Mouse (Mus musculus) kidney, embryonic 16.5 days (tissue): Measurements from ENCODE around the gene Bcas3. TPM values are rescaled to one million over a fixed set of nuclear protein-coding genes. Genes with fewer than 3 reads are reported as not detected.

ENCODE experiments used
- ATAC-seq: fragments of 200-750 bp; cut with Nextera tagmentation; 2 replicates; pipeline ENCODE4 v1.8.0; 2017; ENCODE audit warnings: moderate TSS enrichment; ENCODE audit not compliant: low FRiP score, low TSS enrichment
- H3K27ac ChIP-seq: fragments of 300-500 bp; sonication (generic); 2 replicates; pipeline ENCODE4 v1.5.1; 2014; ENCODE audit warnings: low read length
- H3K27me3 ChIP-seq: fragments of 300-500 bp; sonication (generic); 2 replicates; pipeline ENCODE4 v1.6.1; 2014; ENCODE audit warnings: low read length, control low read depth, mixed read lengths; ENCODE audit not compliant: insufficient read depth
- H3K36me3 ChIP-seq: fragments of 300-500 bp; sonication (generic); 2 replicates; pipeline ENCODE4 v1.6.1; 2014; ENCODE audit warnings: low read length, control low read depth, mixed read lengths; ENCODE audit not compliant: insufficient read depth
- H3K4me1 ChIP-seq: fragments of 300-500 bp; sonication (generic); 2 replicates; pipeline ENCODE4 v1.6.1; 2014; ENCODE audit warnings: low read length, control low read depth, mixed read lengths; ENCODE audit not compliant: insufficient read depth
- H3K4me2 ChIP-seq: fragments of 300-500 bp; sonication (generic); replicated peaks from 2 replicates; pipeline ENCODE4 v1.6.1; 2014; ENCODE audit warnings: low read depth, low read length
- H3K4me3 ChIP-seq: fragments of 300-500 bp; sonication (generic); 2 replicates; pipeline ENCODE4 v1.5.1; 2014; ENCODE audit warnings: mild to moderate bottlenecking, low read length
- H3K9ac ChIP-seq: fragments of 300-500 bp; sonication (generic); replicated peaks from 2 replicates; pipeline ENCODE4 v1.6.1; 2014; ENCODE audit warnings: low read length
- H3K9me3 ChIP-seq: fragments of 300-500 bp; sonication (generic); 2 replicates; pipeline ENCODE4 v1.6.1; 2016; ENCODE audit warnings: low read length, control low read depth
- WGBS: fragments of 180-500 bp; shearing (Covaris S2); extraction: QIAGEN DNeasy Blood & Tissue Kit; methylation state at CpG from one replicate; pipeline ENCODE4 v1.1.7; 2014; 5-methylcytosine and 5-hydroxymethylcytosine counted together
- polyA plus RNA-seq: library from polyadenylated mRNA; unstranded; fragments of >200 nt; fragmentation: Nextera tagmentation; extraction: Ambion mirVana; gene quantifications from 2 replicates; pipeline ENCODE4 v1.2.1, GENCODE M21; 2015

The Bcas3 gene
- 34.7 and 35.0 TPM in 2 replicates for polyA plus RNA-seq

DNA sequence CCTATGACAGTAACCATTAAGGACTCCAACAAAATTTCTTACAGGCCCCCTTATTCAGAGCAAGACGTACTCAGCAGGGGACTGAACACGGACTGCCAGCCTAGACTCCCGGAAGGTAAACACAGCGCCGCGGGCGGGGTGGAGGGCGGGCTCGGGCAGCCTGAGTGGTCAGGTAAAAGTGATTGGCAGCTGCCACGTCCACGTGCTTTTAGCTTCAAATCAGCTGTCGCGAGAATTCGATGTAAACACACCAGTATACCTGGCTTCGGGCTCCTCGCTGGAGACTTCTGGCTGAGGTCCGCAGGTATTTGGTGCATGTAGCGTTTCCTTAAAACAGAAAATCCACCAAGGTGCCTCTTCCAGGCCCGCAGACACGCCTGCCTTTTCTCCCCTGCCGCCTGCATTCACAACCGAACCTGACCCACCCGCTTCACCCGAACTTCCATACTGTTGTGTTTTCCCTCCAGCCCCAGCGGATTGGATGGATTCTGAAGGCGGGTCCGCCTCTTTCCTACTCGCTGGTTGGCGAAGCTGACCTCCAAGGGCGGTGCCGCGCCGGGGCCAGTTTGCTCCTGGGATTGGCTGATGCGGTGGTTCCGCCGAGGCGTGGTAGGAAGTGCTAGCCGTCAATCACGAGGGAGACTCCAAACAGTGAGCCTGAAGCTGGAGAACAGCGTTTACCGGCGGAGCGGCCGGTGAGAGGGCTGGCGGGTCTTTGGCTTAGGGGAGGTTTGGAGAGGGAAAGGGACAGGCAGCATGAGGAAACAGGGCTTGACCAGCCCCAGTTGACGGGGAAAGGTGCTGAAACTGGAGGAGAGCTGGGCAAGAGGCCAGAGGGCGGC is at the start of gene Bcas3:
Gene Bcas3, plus strand, starts transcription at position 629 of the 842 bp plus-strand sequence.
- Histone ChIP-seq H3K4me1 (peaks cover 7% of the 10 kb centered on the region; the same call in 1 of the 2 replicates), H3K4me3 (peak within 1 kb of the TSS; percentile 90), H3K9ac (peak within 1 kb of the TSS; percentile 72), H3K27me3 (no peaks in the 10 kb centered on the region), H3K9me3 (no peaks in the 10 kb centered on the region), H3K4me2 (peak within 1 kb of the TSS; percentile 82), H3K27ac (peak within 1 kb of the TSS; percentile 2; the same call in 1 of the 2 replicates), H3K36me3 (0 out of 2 replicates have a peak, but pooled peaks cover 3% of the 10 kb centered on the region)
- peak; percentile 99 for ATAC-seq
- under 1% methylated on average over 47 of the region's 47 CpGs for WGBS

DNA sequence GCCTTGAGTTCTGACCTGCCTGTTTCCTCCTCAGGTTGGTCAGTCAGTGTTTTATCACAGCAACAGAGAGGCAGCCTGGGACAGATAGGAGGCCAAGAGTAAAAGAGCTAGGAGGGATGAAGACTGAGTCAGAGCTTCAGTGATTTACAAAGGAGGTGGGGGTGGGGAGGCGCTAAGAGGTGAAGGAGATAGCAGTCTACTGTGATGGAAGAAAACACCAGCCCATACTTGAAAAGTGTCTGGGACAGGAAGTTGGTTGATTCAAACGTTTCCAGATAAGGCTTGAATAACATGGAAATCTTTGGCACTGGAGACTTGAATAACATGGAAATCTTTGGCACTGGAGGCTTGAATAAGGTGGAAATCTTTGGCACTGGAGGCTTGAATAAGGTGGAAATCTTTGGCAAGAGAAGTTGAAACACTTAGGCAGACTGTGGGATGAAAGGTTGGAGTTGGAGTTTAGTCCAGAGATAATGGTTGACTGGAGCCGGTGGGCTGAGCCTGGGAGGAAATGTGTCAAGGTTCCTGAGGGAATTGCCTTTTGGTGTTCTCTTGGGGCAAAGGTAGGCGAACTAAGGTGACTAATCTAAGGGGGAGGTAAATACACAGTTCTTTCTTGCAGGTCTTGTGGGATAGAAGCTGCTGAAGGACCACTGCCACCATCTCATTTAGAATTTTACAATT is 46.2 kb upstream of the Bcas3 start:
- no peak overlapping the region for H3K4me3 ChIP-seq
- H3K9ac ChIP-seq, result no peak overlapping the region
- H3K4me1 ChIP-seq, result peaks cover 5% of the 10 kb centered on the region; the same call in 1 of the 2 replicates
- 48% methylated on average over 4 of the region's 4 CpGs for WGBS
- no peaks in the 10 kb centered on the region for H3K9me3 ChIP-seq
- no peak overlapping the region for H3K4me2 ChIP-seq
- no peaks in the 10 kb centered on the region for H3K36me3 ChIP-seq
- no peaks in the 10 kb centered on the region for H3K27me3 ChIP-seq
- ATAC-seq, result no peak
- no peak overlapping the region for H3K27ac ChIP-seq

DNA sequence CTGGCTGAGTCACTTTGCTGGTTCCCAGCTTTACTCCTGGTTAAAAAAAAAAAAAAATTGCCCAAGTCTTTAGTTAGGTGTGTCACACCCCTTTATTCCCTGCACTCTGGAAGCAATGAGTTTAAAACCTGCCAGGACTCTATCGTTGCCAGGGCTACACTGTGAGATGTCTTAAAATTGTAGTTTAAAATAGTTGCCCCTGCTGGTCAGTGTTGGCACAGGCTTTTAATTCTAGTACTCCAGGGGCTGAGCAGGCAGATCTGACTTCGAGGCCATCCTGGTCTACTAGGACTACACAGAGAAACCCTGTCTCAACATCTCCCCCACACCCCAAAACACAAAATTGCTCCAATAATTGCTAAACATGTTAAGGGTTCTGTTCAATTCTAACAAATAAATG is 44.2 kb upstream of the Bcas3 start:
- Histone ChIP-seq H3K27me3 (no peaks in the 10 kb centered on the region), H3K36me3 (no peaks in the 10 kb centered on the region), H3K4me3 (no peak overlapping the region), H3K4me1 (peaks cover 22% of the 10 kb centered on the region), H3K9ac (no peak overlapping the region), H3K4me2 (no peak overlapping the region), H3K27ac (no peak overlapping the region), H3K9me3 (no peaks in the 10 kb centered on the region)
- no peak for ATAC-seq
- WGBS, result 81% methylated on average over 2 of the region's 2 CpGs

DNA sequence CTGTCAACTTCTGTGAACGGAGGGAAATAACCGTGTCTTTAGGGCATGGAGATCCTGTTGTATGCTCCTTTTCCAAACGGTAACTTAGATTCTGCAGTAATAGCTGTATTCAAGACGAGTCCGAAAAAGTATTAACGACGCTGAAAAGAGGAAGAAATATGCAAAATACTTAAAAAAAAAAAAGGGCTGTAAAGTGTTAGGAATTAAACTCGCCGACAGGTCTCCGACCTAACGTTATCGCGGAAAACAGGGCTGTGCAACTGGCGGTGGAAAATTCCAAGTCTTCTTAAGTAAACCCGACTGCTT is 42.6 kb upstream of the Bcas3 start:
- Histone ChIP-seq H3K27ac (peak overlapping the region; percentile 94), H3K36me3 (peaks cover 4% of the 10 kb centered on the region; the same call in 1 of the 2 replicates), H3K4me1 (peaks cover 22% of the 10 kb centered on the region), H3K4me2 (peak overlapping the region; percentile 76), H3K9ac (peak overlapping the region; percentile 73), H3K4me3 (peak overlapping the region; percentile 96), H3K9me3 (no peaks in the 10 kb centered on the region), H3K27me3 (no peaks in the 10 kb centered on the region)
- ATAC-seq, result no peak
- WGBS, result under 1% methylated on average over 15 of the region's 15 CpGs

DNA sequence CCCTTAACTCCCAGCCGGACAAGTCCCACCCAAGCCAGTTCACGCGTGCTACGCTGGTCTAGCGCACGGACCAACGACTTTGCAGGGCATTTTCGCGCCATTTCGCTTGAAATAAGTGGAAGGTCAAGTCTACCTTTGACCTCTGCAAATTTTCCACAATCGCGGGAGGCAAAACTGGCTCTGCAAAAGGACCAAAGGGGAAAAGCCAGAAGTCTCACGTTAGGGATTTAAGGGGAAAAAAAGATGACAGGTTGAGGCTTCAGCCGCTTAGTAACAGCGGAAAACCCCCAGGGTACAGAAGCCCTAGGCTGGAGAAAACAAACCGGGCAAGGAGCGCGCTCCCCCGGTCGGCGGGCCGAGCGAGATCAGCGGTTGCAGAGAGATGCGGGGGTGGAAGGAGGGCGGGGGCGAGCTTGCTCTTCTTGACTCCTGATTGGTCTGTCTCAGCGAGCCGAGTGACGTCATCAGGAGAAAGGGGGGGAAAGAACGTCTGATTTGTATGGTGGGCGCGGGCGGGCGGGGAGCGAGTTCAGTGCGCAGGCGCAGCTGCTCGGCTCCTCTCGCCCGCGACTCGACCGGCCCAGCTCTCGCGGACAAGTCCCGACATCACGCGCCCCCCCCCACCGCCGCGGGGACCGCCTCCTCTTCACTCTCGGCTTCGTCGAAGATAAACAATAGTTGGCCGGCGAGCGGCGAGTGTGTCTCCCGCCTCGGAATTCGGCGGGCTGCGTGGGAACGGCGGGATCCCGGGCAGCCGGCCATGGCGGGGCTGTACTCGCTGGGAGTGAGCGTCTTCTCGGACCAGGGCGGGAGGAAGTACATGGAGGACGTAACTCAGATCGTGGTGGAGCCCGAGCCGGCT is 42.0 kb upstream of the Bcas3 start, which contains the start of gene Ppm1d:
Gene Ppm1d, plus strand, starts transcription at position 532 of the 862 bp plus-strand sequence.
- H3K4me3 ChIP-seq, result peak within 1 kb of the TSS; percentile 96
- WGBS, result under 1% methylated on average over 78 of the region's 78 CpGs
- H3K9ac ChIP-seq, result peak within 1 kb of the TSS; percentile 93
- peak within 1 kb of the TSS; percentile 94 for H3K27ac ChIP-seq
- peaks cover 22% of the 10 kb centered on the region for H3K4me1 ChIP-seq
- peaks cover 4% of the 10 kb centered on the region; the same call in 1 of the 2 replicates for H3K36me3 ChIP-seq
- no peaks in the 10 kb centered on the region for H3K9me3 ChIP-seq
- H3K4me2 ChIP-seq, result peak within 1 kb of the TSS; percentile 89
- no peaks in the 10 kb centered on the region for H3K27me3 ChIP-seq
- peak; percentile 94 for ATAC-seq

DNA sequence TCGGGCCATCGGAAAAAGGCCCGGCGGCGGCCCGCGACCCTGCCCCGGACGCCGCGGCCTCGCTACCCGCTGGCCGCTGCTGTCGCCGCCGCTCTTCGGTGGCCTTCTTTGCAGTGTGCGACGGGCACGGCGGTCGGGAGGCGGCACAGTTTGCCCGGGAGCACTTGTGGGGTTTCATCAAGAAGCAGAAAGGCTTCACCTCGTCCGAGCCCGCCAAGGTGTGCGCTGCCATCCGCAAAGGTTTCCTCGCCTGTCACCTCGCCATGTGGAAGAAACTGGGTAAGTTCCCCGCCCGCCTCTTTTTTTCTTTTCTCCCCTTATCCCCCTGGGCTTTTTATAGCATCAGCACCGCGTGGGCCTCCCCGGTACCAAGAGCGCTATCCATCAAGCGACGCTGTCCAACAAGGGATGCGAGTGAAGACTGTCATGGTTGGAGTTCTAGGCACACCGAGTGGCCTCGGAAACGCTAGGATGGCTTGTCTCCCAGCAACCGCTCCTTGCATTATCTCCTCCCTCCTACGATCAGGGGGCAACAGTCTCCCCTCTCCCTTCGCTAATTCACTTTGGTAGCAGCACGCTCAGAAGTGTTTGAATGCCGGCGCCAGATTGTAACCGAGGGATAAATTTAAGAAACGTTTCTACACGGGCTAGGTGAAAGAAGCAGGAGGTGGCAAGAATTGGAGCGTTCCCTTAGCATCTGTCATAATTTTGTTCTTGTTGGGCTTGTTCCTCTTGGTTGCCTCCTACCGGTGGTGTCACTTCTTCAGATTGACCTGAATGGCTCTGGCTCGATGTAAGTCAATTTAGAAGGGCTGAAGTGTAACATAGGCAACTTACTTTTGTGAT is 41.1 kb upstream of the Bcas3 start:
- peaks cover 4% of the 10 kb centered on the region; the same call in 1 of the 2 replicates for H3K36me3 ChIP-seq
- peaks cover 22% of the 10 kb centered on the region for H3K4me1 ChIP-seq
- H3K27ac ChIP-seq, result peak overlapping the region; percentile 93
- H3K9me3 ChIP-seq, result no peaks in the 10 kb centered on the region
- 0% methylated on average over 56 of the region's 56 CpGs for WGBS
- peak overlapping the region; percentile 96 for H3K4me3 ChIP-seq
- H3K9ac ChIP-seq, result peak overlapping the region; percentile 93
- ATAC-seq, result peak; percentile 32; the same call in 1 of the 2 replicates
- H3K4me2 ChIP-seq, result peak overlapping the region; percentile 89
- H3K27me3 ChIP-seq, result no peaks in the 10 kb centered on the region

DNA sequence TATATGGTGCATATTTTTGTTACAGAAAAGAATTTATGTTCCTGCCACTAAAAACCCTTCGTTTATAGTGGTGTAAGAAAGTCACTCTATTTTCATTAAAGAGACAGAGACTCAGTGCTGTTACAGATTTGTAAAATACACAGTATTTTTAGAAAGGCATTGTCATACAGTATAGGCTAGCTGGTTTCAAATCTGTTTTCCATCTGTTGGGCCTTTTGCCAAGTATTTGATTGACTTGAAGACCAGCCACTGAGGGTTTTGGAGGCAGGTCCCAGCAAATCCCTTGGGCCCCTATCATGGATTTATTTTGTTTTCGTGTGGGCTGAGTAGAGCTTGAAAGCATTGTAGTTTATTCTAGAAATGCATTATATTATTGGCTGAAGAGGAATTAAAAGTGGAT is 40.1 kb upstream of the Bcas3 start:
- 11% methylated on average over 2 of the region's 2 CpGs for WGBS
- Histone ChIP-seq H3K9me3 (no peaks in the 10 kb centered on the region), H3K36me3 (peaks cover 4% of the 10 kb centered on the region; the same call in 1 of the 2 replicates), H3K4me2 (peak overlapping the region; percentile 89), H3K4me3 (peak overlapping the region; percentile 96), H3K4me1 (peaks cover 22% of the 10 kb centered on the region), H3K9ac (no peak overlapping the region), H3K27ac (no peak overlapping the region), H3K27me3 (no peaks in the 10 kb centered on the region)
- ATAC-seq, result 0 out of 2 replicates have a peak, but pooled peaks have one; percentile 14

DNA sequence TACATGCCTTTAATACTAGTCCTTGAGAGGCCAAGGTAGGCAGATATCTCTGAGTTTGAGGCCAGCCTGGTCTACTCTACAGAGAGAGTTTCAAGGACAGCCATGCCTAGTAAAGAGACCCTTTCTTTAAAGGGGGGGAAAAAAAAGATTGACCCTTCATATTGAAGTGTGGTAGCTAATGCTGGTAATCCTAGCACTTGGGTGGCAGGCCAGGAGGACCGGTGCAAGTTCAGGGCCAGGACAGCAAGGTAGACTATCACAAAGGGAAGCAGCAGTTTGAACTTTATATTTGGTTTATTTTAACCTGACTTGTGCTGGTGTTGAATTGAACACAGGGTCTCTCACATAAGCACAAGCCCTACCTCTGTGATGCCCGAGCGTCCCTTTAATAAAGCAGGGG is 39.6 kb upstream of the Bcas3 start:
- H3K9ac ChIP-seq, result peak overlapping the region; percentile 50; the same call in 1 of the 2 replicates

More for the DNA sequence above, 39.6 kb upstream of the Bcas3 start:
- 84% methylated on average over 3 of the region's 3 CpGs for WGBS
- H3K4me1 ChIP-seq, result peaks cover 22% of the 10 kb centered on the region
- H3K4me2 ChIP-seq, result peak overlapping the region; percentile 89
- no peaks in the 10 kb centered on the region for H3K9me3 ChIP-seq
- peak overlapping the region; percentile 96 for H3K4me3 ChIP-seq
- no peaks in the 10 kb centered on the region for H3K27me3 ChIP-seq
- ATAC-seq, result no peak
- no peak overlapping the region for H3K27ac ChIP-seq
- peaks cover 4% of the 10 kb centered on the region; the same call in 1 of the 2 replicates for H3K36me3 ChIP-seq
